In genomic region chr15:8279320-8279779, GRCm38 (mm10) we compare ENCODE assay signal across 8 mouse cellular contexts.
DNase-seq lines count a peak whose midpoint lies in the region; ATAC-seq lines count a peak whose summit lies in the region.

No protein-coding gene starts in this region.

- H3K4me1 ChIP-seq in forebrain, embryonic 15.5 days: no peaks in the 10 kb centered on the region
- peaks cover 3% of the 10 kb centered on the region; the same call in 1 of the 2 replicates for H3K4me1 ChIP-seq in liver, embryonic 15.5 days (replicated peaks)

- H3K27ac ChIP-seq in forebrain, embryonic 15.5 days (replicated peaks): no peak overlapping the region
- no peak overlapping the region for H3K27ac ChIP-seq in liver, embryonic 15.5 days (replicated peaks)

- 0 out of 2 replicates have a peak, but pooled peaks cover 4% of the 10 kb centered on the region for H3K36me3 ChIP-seq in forebrain, embryonic 15.5 days
- no peaks in the 10 kb centered on the region for H3K36me3 ChIP-seq in liver, embryonic 15.5 days (replicated peaks)

- peak overlapping the region; percentile 43 for H3K4me2 ChIP-seq in forebrain, embryonic 15.5 days (replicated peaks)
- peak overlapping the region; percentile 68 for H3K4me2 ChIP-seq in liver, embryonic 15.5 days

- WGBS in forebrain, embryonic 15.5 days: 37% methylated on average over 16 of the region's 17 CpGs
- WGBS in liver, embryonic 15.5 days (ENCODE audit: insufficient replicate concordance): 30% methylated on average over 17 of the region's 17 CpGs

- H3K27me3 ChIP-seq in forebrain, embryonic 15.5 days: no peaks in the 10 kb centered on the region
- H3K27me3 ChIP-seq in liver, embryonic 15.5 days: no peaks in the 10 kb centered on the region

- H3K9me3 ChIP-seq in forebrain, embryonic 15.5 days: no peaks in the 10 kb centered on the region
- no peaks in the 10 kb centered on the region for H3K9me3 ChIP-seq in liver, embryonic 15.5 days (replicated peaks)

- ATAC-seq in forebrain, embryonic 15.5 days (replicated peaks): no peak
- peak; percentile 74 for ATAC-seq in inflammation-experienced regulatory T-cells, adult 6 months
- no peak for ATAC-seq in liver, embryonic 15.5 days (ENCODE audit: insufficient read depth)

- H3K4me3 ChIP-seq in forebrain, embryonic 15.5 days: peak overlapping the region; percentile 22
- peak overlapping the region; percentile 50 for H3K4me3 ChIP-seq in liver, embryonic 15.5 days (replicated peaks)

- DNase-seq in 3134 (ENCODE audit: extremely low read depth, insufficient read length, low spot score): peak; percentile 65
- DNase-seq in NIH3T3 (ENCODE audit: low read depth): peak; percentile 23
- DNase-seq in natural killer cell, adult 2 months (ENCODE audit: low spot score in 2 of 2): peak; percentile 22 to 32
- DNase-seq in thymus, postnatal 36 days: peak; percentile 59 to 72
- DNase-seq in layer of hippocampus, adult 9-11 months: no peak

- H3K9ac ChIP-seq in forebrain, embryonic 15.5 days (replicated peaks): no peak overlapping the region
- H3K9ac ChIP-seq in liver, embryonic 15.5 days: no peak overlapping the region
